Mouse (Mus musculus): ENCODE results near the gene Msantd4. TPM values are rescaled to one million over a fixed set of nuclear protein-coding genes. Genes with fewer than 3 reads are reported as not detected.
"Not testable (repeated sequence)": the region's sequence is repeated elsewhere in the genome, so short reads cannot be mapped to it uniquely, and the experiment has no call there.

The Msantd4 gene
- polyA plus RNA-seq (2016; fragmentation: Nextera tagmentation; extraction: Ambion mirVana): 13.6 TPM in 2 replicates

DNA sequence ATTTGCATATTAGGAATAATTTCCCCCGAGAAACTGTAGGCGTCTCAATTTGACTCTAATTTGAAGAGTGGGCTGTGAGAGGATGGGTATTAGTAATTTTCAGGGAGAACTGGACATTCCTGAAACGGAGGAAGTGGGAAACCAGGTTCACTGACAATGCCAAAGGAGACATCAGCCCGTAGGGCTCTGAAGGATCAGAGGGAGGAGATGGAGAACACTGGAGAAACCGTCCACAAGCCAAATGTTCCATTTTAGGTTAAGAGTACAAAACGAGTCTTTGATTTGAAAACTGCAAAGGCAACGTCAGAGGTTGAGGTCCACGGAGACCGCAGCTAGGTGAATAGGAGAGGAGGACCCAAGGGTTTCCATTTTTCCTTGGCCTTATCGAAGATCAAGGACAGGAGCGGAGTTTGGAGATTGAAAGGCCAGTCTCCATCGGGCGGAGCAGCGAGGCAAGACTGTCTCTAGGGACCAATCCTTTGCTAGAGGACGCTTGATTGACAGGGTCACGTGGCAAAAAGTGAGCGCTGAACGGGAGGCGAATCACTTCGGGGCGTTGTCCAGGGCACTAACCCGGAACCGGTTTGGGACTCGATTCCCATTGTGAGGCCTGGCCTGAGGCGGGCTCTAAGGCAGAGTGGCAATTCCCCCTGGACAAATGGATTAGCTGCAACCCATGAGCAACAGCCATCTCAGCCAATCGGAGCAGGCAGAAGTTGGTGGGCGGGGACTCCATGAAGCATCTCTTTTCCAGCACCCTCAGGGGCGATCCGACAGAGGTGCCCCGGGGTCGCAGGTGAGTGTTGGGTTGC is at the start of gene Msantd4:
TSS of gene Msantd4 (plus strand) at position 735 of the 812 bp plus-strand sequence.
- Histone ChIP-seq H3K9ac (peak within 1 kb of the TSS; percentile 71), H3K4me3 (peak within 1 kb of the TSS; percentile 77), H3K36me3 (peaks cover 4% of the 10 kb centered on the region; the same call in 1 of the 2 replicates), H3K4me1 (peaks cover 17% of the 10 kb centered on the region), H3K4me2 (peak within 1 kb of the TSS; percentile 77), H3K27ac (peak within 1 kb of the TSS; percentile 64; the same call in 1 of the 2 replicates), H3K9me3 (replicated peaks) (no peaks in the 10 kb centered on the region), H3K27me3 (replicated peaks) (no peaks in the 10 kb centered on the region)
- WGBS (ENCODE audit: insufficient replicate concordance): 3% methylated on average over 31 of the region's 31 CpGs
- peak; percentile 99 for ATAC-seq

DNA sequence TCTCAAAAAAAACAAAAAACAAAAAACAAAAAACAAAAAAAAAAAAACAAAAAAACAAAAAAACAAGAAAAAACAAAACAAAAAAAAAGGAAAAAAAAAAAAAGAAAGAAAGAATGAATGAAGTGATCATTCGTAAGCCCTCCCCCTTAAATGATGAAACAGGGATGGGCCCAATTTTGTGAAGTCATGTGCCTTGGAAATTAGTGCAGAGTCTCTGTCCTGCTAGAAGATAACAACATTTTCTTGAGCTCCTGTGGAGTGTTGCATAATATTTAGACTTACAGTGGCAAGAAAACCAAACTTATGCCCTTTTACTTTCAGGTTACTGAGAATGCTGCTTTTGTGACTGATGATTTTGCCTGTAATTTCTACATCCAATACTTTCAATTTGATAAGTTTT is 23.2 kb upstream of the Msantd4 start:
- ATAC-seq: no peak
- Histone ChIP-seq H3K36me3 (no peaks in the 10 kb centered on the region), H3K9me3 (replicated peaks) (no peaks in the 10 kb centered on the region), H3K27me3 (replicated peaks) (no peaks in the 10 kb centered on the region), H3K27ac (no peak overlapping the region), H3K4me1 (no peaks in the 10 kb centered on the region), H3K9ac (no peak overlapping the region), H3K4me2 (no peak overlapping the region), H3K4me3 (no peak overlapping the region)
- 66% methylated on average over 1 of the region's 1 CpGs for WGBS (ENCODE audit: insufficient replicate concordance)

DNA sequence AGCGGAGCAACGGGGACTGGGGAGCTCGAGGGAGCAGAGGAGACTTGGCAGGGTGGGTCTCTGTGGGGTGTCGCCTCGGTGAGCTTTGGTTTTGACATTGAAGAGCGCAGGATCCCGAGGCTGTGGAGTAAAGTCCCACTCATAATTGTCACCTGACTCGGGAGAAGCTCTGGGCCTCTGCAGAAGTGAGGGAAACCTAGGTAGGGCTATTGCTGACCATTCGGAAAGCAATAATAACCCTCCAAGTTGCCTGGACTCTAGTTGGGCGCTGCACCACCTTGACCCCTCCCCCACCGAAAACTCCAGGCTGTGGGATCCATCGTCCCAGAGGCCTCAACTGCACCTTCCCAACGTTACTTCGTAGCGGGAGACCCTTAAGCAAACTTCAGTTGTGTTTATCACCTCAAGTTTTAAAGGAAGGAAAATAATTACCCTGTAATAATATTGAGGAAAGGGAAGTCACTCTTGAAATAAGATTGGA is 318 bp downstream of the Msantd4 start:
- H3K4me2 ChIP-seq: peak overlapping the region; percentile 77
- peaks cover 6% of the 10 kb centered on the region; the same call in 1 of the 2 replicates for H3K36me3 ChIP-seq
- peak overlapping the region; percentile 13; the same call in 1 of the 2 replicates for H3K27ac ChIP-seq
- H3K9me3 ChIP-seq (replicated peaks): no peaks in the 10 kb centered on the region
- peak overlapping the region; percentile 71 for H3K9ac ChIP-seq
- ATAC-seq: no peak; the same call in 1 of the 2 replicates
- no peaks in the 10 kb centered on the region for H3K27me3 ChIP-seq (replicated peaks)
- WGBS (ENCODE audit: insufficient replicate concordance): under 1% methylated on average over 15 of the region's 15 CpGs
- peak overlapping the region; percentile 77 for H3K4me3 ChIP-seq
- H3K4me1 ChIP-seq: peaks cover 17% of the 10 kb centered on the region

DNA sequence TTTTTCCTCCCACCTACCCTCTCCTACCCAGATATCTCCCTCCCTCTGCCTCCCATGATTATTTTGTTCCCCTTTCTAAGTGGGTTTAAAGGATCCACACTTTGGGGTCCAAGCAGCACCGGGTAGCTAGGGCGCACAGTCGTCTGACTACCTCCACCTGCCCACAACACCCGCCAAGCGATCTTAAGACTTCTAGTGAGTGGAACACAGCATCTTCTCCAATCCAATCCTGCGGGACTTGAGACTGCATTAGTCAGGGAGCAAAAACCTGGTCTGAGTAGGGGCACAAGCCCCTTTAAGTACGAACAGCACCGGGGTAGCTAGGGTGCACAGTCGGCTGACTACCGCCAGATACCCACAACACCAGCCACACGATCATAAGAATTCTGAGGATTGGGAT is 24.4 kb downstream of the Msantd4 start:
- not testable (repeated sequence) for H3K36me3 ChIP-seq; H3K4me3 ChIP-seq; H3K27ac ChIP-seq; ATAC-seq; H3K4me2 ChIP-seq; H3K9ac ChIP-seq; H3K9me3 ChIP-seq (replicated peaks); H3K4me1 ChIP-seq; H3K27me3 ChIP-seq (replicated peaks)
- 82% methylated on average over 11 of the region's 11 CpGs for WGBS (ENCODE audit: insufficient replicate concordance)

Small RNAs within 50 kb of the gene (microRNA-seq; reads per million reads assigned to microRNA genes)
- gene Gm23992: not detected

Other genes with a start within 250 kb of the Msantd4 start
- 27.3 and 27.6 TPM in 2 replicates for gene Aasdhppt, start 67.1 kb upstream of the Msantd4 start, polyA plus RNA-seq (2016; fragmentation: Nextera tagmentation; extraction: Ambion mirVana)
- 3.2 and 4.3 TPM in 2 replicates for gene Kbtbd3, start 66.7 kb upstream of the Msantd4 start, polyA plus RNA-seq (2016; fragmentation: Nextera tagmentation; extraction: Ambion mirVana)